Mouse (Mus musculus): ENCODE results near the gene Rcl1. TPM values are rescaled to one million over a fixed set of nuclear protein-coding genes. Genes with fewer than 3 reads are reported as not detected.

The Rcl1 gene
- polyA plus RNA-seq, 1 experiment from 2014 or later, result 42.7 TPM

GRCm38 (mm10) chr19:29163817-29164527, 62.8 kb downstream of the Rcl1 start:
- no peak overlapping the region for H3K27ac ChIP-seq
- no peaks in the 10 kb centered on the region for H3K4me1 ChIP-seq (replicated peaks; ENCODE audit: insufficient read depth, low read length)
- no peak overlapping the region for H3K4me3 ChIP-seq (replicated peaks; ENCODE audit: low read depth, low read length)
- H3K27me3 ChIP-seq (ENCODE audit: insufficient read depth, low read length), result no peaks in the 10 kb centered on the region
- no peak overlapping the region for H3K4me2 ChIP-seq (ENCODE audit: low read length)
- no peak overlapping the region for H3K9ac ChIP-seq (ENCODE audit: low read depth, low read length)
- 88% methylated on average over 4 of the region's 4 CpGs for WGBS
- no peak for TF ChIP-seq CTCF (IDR thresholded peaks at IDR 0.05; ENCODE audit: low read depth)
- no peaks in the 10 kb centered on the region for H3K9me3 ChIP-seq (replicated peaks; ENCODE audit: low read length)
- ATAC-seq (replicated peaks; ENCODE audit: low FRiP score, low read depth), result no peak
- H3K36me3 ChIP-seq (ENCODE audit: insufficient read depth, low read length), result no peaks in the 10 kb centered on the region
- no peak for DNase-seq (ENCODE audit: low spot score)

- no peak for TF ChIP-seq CTCF (IDR thresholded peaks at IDR 0.05; ENCODE audit: low read depth)
- H3K36me3 ChIP-seq (ENCODE audit: insufficient read depth, low read length), result no peaks in the 10 kb centered on the region
- no peak overlapping the region for H3K27ac ChIP-seq
- H3K4me2 ChIP-seq (ENCODE audit: low read length), result no peak overlapping the region
- DNase-seq (ENCODE audit: low spot score) (no peak), ATAC-seq (replicated peaks; ENCODE audit: low FRiP score, low read depth) (no peak)
- WGBS, result 88% methylated on average over 7 of the region's 7 CpGs
- no peak overlapping the region for H3K4me3 ChIP-seq (replicated peaks; ENCODE audit: low read depth, low read length)
- H3K9ac ChIP-seq (ENCODE audit: low read depth, low read length), result no peak overlapping the region
- H3K27me3 ChIP-seq (ENCODE audit: insufficient read depth, low read length), result no peaks in the 10 kb centered on the region
- no peaks in the 10 kb centered on the region for H3K4me1 ChIP-seq (replicated peaks; ENCODE audit: insufficient read depth, low read length)
- H3K9me3 ChIP-seq (replicated peaks; ENCODE audit: low read length), result no peaks in the 10 kb centered on the region
Observed at GRCm38 (mm10) chr19:29164528-29165166, 63.5 kb downstream of the Rcl1 start.

GRCm38 (mm10) chr19:29167938-29168337, 66.8 kb downstream of the Rcl1 start:
- Histone ChIP-seq H3K4me1 (replicated peaks; ENCODE audit: insufficient read depth, low read length) (no peaks in the 10 kb centered on the region), H3K4me3 (replicated peaks; ENCODE audit: low read depth, low read length) (no peak overlapping the region), H3K27me3 (ENCODE audit: insufficient read depth, low read length) (no peaks in the 10 kb centered on the region), H3K27ac (no peak overlapping the region), H3K36me3 (ENCODE audit: insufficient read depth, low read length) (no peaks in the 10 kb centered on the region), H3K4me2 (ENCODE audit: low read length) (no peak overlapping the region), H3K9ac (ENCODE audit: low read depth, low read length) (no peak overlapping the region), H3K9me3 (replicated peaks; ENCODE audit: low read length) (no peaks in the 10 kb centered on the region)
- 83% methylated on average over 6 of the region's 6 CpGs for WGBS
- ATAC-seq (replicated peaks; ENCODE audit: low FRiP score, low read depth) (no peak), DNase-seq (ENCODE audit: low spot score) (no peak)
- TF ChIP-seq CTCF (IDR thresholded peaks at IDR 0.05; ENCODE audit: low read depth), result no peak

- H3K27ac ChIP-seq, result no peak overlapping the region
- no peaks in the 10 kb centered on the region for H3K27me3 ChIP-seq (ENCODE audit: insufficient read depth, low read length)
- WGBS, result 76% methylated on average over 4 of the region's 4 CpGs
- H3K4me1 ChIP-seq (replicated peaks; ENCODE audit: insufficient read depth, low read length), result no peaks in the 10 kb centered on the region
- DNase-seq (ENCODE audit: low spot score) (no peak), ATAC-seq (replicated peaks; ENCODE audit: low FRiP score, low read depth) (no peak)
- no peak overlapping the region for H3K4me3 ChIP-seq (replicated peaks; ENCODE audit: low read depth, low read length)
- H3K4me2 ChIP-seq (ENCODE audit: low read length), result no peak overlapping the region
- H3K9ac ChIP-seq (ENCODE audit: low read depth, low read length), result no peak overlapping the region
- H3K36me3 ChIP-seq (ENCODE audit: insufficient read depth, low read length), result no peaks in the 10 kb centered on the region
- H3K9me3 ChIP-seq (replicated peaks; ENCODE audit: low read length), result no peaks in the 10 kb centered on the region
- no peak for TF ChIP-seq CTCF (IDR thresholded peaks at IDR 0.05; ENCODE audit: low read depth)
Observed at GRCm38 (mm10) chr19:29180336-29180735, 79.2 kb downstream of the Rcl1 start.

- no peak for DNase-seq (ENCODE audit: low spot score)
- no peaks in the 10 kb centered on the region for H3K4me1 ChIP-seq (replicated peaks; ENCODE audit: insufficient read depth, low read length)
- no peaks in the 10 kb centered on the region for H3K36me3 ChIP-seq (ENCODE audit: insufficient read depth, low read length)
- no peaks in the 10 kb centered on the region for H3K9me3 ChIP-seq (replicated peaks; ENCODE audit: low read length)
- WGBS, result 85% methylated on average over 5 of the region's 5 CpGs
- no peak overlapping the region for H3K4me3 ChIP-seq (replicated peaks; ENCODE audit: low read depth, low read length)
- no peak for ATAC-seq (replicated peaks; ENCODE audit: low FRiP score, low read depth)
- H3K4me2 ChIP-seq (ENCODE audit: low read length), result no peak overlapping the region
- H3K27me3 ChIP-seq (ENCODE audit: insufficient read depth, low read length), result no peaks in the 10 kb centered on the region
- H3K9ac ChIP-seq (ENCODE audit: low read depth, low read length), result no peak overlapping the region
- H3K27ac ChIP-seq, result no peak overlapping the region
- no peak for TF ChIP-seq CTCF (IDR thresholded peaks at IDR 0.05; ENCODE audit: low read depth)
Observed at GRCm38 (mm10) chr19:29182166-29182565, 81.0 kb downstream of the Rcl1 start.

GRCm38 (mm10) chr19:29185122-29185521, 83.9 kb downstream of the Rcl1 start:
- Histone ChIP-seq H3K36me3 (ENCODE audit: insufficient read depth, low read length) (no peaks in the 10 kb centered on the region), H3K4me2 (ENCODE audit: low read length) (no peak overlapping the region), H3K27me3 (ENCODE audit: insufficient read depth, low read length) (no peaks in the 10 kb centered on the region), H3K9me3 (replicated peaks; ENCODE audit: low read length) (no peaks in the 10 kb centered on the region), H3K9ac (ENCODE audit: low read depth, low read length) (no peak overlapping the region), H3K27ac (0 out of 2 replicates have a peak overlapping the region, but pooled peaks have one; percentile 25), H3K4me1 (replicated peaks; ENCODE audit: insufficient read depth, low read length) (no peaks in the 10 kb centered on the region), H3K4me3 (replicated peaks; ENCODE audit: low read depth, low read length) (no peak overlapping the region)
- 50% methylated on average over 7 of the region's 7 CpGs for WGBS
- ATAC-seq (replicated peaks; ENCODE audit: low FRiP score, low read depth), result no peak
- TF ChIP-seq CTCF (IDR thresholded peaks at IDR 0.05; ENCODE audit: low read depth), result no peak
- DNase-seq (ENCODE audit: low spot score), result no peak
